Mouse (Mus musculus) cerebellum, postnatal 10 days (tissue): Measurements from ENCODE around the gene Krt9.
A peak's percentile ranks its signal among the peaks of the same experiment; 100 is the strongest.
"Not testable (repeated sequence)": the region's sequence is repeated elsewhere in the genome, so short reads cannot be mapped to it uniquely, and the experiment has no call there.

Experiments
- DNase-seq, 2 experiments: peaks; one replicate each; pipeline ENCODE4 v3.0.0; 2021; ENCODE audit warnings: mixed read lengths in 2 of 2

Gene Krt9

DNA sequence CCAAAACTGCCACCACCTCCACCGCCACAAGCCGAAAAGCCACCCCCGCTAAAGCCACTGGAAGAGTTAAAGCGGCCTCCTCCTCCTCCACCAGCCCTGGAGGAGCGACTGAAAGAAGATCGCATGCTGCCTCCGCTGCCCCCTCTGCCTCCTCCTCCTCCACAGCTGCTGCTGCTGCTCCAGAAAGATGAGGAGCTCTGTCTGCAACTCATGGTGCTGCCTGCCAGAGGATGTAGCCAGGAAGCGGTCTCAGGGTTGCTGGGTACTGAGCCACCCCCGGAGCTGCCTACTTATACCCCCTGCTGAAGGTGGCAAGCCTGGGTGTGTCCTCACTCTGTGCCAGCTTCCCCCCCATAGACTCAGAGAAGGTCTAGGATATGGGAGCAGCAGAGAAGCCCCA, at the start of gene Krt9:
Gene Krt9 (minus strand): TSS at position 255 of the 400 bp plus-strand sequence.
- DNase-seq = no peak

DNA sequence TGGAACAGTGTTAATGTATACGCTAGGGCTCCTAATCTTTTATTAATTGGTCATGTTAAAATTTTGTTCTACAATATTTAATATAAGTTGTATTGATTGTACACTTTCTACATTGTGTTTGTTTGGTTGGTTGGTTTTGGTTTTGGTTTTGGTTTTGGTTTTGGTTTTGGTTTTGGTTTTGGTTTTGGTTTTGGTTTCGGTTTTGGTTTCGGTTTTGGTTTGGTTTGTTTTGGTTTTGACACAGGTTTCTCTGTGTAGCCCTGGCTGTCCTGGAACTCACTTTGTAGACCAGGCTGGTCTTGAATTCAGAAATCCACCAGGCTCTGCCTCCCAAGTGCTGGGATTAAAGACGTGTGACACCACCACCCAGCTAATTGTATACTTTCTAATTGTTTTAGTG, 47.2 kb upstream of the Krt9 start:
- not testable (repeated sequence) for DNase-seq

DNA sequence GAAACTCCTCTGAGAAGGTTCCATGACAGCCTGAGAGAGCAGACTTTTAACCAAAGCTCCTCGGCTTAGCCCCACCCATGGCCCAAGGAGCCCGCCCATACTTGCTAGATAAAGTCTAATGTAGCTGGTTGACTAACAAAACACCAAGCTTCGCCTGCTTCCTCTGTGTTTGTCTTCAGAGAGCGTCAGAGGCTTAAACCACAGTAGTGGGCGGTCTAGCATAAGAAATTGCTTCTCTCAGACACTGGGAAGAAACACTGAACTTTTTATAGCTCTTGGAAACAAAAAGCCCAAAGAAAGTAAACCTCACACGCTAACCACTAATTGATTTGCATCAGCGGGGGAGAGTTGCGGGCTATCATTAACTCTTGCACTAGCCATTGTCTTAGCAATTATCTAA, 28.7 kb upstream of the Krt9 start:
- DNase-seq = no peak

DNA sequence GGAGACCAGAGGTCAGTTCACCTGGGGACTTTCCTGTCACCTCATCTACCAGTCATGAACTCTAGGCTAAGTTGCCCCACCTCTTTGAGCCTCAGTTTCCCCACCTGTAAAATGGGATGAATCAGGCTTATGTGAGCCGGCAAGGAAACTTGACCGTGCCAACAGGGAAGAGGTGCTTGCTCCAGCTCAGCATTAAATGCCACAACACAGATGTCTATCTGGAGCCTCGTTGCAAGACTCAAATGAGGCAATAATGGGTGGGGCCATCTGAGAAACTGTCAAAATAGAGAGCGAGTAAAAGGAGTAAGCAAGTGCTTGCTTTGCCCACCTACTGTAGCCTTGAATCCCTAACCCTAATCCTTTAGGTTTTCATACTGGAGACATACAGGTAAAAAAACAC, 26.3 kb upstream of the Krt9 start:
- DNase-seq = no peak

DNA sequence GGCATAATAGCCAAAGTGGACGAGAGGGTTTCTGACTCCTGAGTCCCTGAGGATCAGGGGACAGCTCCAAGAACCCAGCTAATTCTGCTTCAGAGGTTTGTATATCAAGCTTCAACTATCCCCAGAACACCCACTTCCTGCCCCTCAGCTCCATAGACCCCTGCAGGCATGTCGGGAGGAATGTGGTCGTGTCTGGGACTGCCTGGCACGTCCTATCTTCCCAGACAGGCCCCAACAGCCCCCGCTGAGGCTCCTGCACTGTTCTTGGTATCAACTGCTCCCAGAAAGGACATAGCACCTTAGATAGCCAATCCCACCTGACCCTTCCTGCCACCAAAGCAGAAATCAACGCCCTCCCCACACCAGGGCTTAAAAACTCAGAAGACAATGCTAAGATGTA, 15.5 kb upstream of the Krt9 start:
- DNase-seq = no peak

DNA sequence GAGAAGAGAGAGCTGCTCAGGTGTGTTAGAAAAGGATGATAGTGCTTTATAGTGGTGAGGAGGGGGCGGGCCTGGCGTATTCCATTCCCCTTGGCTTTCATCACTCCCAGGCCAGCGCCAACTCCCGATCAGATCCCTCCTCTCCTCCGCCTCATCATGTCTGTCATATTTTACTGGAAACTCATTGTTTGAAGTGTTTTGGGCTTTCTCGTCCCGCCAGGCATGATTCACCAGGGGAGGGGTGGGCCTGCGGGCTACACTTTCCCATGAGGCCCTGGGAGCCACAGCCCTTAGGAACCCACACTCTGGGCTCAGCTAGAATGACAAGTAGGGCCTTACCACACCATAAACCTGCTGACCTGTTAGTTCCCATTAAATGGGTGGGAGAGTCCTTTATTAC, 14.5 kb upstream of the Krt9 start, which contains the start of gene Krt14:
Gene Krt14 (minus strand): TSS at position 51 of the 400 bp plus-strand sequence.
- DNase-seq = no peak

DNA sequence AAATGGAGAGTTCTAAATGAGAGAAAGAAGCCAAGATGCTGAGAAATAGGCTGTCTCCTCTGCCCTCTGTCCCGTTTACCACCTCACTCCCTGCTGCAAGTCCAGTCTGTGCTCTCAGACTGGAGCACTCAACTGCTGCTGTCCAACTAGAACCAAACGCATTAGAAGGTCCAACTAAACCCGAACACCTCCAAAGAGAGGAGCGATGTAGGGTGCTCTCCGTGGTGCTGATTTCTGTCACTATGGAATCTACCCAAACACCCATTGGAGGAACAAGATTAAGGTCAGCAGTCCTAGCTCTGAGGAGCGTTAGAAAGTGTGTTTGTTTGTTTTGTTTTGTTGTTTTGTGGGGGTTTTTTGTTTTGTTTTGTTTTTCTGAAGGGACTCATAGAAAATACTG, 10.4 kb upstream of the Krt9 start:
- peak in 1 of 2 experiments; percentile 13 for DNase-seq

DNA sequence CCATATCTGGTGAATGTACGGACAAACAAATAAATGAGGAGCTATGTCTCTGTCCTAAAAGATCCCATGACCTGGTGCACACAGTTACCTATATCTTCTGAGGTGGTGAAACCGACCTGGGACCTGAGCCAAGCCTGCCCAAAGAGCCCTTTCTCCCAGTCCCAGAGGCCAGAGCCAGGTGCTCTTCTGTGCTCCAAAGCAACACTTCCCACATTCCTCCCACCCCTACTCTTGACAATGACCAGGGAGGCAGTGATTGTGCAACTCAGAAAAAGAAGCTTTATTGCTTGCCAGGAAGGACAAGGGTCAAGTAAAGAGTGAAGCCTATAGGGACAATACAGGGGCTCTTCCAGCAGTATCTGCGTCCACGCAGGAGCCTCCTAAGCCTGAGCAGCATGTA, 9.9 kb upstream of the Krt9 start:
- no peak for DNase-seq

DNA sequence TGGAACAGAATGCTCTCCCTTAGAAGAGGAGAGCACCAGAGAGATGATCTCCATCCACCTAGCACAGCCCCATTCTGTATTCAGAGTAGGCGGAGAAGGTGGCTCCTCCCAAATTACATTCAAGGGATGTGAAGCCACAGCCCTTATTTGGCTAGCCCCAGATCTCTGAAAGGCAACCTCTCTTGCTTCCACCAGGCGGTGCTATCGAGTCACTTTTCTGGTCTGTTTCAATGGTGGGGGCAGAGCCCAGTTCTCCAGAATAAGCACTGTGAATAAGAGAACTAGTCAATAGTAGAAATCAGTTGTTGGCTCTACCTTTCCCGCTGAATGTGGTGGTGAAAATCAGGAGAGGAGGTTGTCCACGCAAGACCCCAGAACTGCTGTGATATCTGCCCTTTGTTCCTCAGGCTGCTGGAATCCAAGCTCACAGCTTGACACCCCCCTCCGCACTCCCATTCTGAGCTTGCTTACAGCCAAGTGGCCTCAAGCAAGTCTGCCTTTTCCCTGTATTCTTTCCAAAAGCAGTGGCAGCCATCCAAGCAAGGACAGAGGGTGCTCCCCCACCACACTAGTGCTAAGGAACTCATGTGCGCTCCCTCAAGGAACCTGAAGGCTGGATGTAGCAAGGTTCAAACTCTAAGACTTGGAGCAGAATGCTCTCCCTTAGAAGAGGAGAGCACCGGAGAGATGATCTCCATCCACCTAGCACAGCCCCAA, 7.2 kb upstream of the Krt9 start:
- peak; percentile 66 to 74 for DNase-seq

DNA sequence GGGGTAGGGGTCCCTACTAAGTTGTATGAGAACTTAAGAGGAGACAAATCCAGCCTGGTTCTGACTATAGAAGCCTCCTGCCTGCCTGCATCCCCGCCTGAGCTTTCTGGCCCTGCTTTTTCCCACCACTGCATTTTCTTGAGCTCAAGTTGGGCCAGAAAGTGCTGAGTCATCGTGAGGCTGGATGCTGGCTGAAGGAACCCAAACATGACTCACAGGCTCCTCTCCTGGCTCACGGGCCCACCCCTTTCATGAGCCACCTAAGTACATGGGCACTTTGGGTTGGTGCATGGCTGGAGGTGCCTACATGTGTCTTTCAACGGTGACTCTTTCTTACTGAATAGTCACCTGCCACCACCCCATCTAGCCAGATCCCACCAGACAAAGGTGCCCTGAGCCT, 5.6 kb upstream of the Krt9 start:
- DNase-seq = no peak

DNA sequence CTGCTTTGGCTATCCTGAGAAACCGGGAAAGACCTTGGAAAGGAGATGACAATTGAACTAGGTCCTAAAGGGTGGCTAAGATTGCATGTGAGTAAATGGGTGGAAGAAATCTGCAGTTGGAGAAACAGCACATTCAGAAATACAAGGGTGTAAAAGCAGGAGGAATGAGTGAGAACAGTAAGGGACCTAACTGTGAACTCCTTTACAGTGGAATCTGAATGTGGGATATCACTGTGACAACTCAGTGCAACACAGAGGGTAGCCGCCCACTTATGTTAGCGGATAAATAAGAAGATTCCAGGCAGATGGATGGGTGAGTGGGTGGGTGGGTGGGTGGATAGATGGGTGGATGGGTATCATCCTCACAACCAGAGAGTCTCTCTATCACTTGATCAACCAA, 1.2 kb downstream of the Krt9 start:
- DNase-seq = no peak

DNA sequence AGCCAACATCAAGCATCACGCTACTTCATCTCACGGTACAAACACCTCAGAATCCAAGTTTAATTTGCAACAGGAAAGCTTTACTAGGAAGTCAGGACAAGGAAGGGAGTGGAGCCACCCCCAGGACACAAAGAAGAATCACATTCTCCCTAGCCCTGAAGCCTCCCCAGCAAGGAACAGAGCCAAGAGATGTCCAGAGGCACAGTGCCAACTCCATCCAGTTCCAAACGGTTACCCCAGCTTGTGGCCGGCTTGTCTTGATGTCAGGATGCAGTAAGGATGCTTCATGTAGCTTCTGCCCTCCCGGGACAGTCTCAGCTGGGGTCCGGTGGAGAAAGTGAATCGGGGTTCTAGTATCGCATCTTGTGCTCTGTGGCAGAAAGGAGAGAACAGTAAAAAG, 6.3 kb downstream of the Krt9 start:
- peak; percentile 58 to 60 for DNase-seq

DNA sequence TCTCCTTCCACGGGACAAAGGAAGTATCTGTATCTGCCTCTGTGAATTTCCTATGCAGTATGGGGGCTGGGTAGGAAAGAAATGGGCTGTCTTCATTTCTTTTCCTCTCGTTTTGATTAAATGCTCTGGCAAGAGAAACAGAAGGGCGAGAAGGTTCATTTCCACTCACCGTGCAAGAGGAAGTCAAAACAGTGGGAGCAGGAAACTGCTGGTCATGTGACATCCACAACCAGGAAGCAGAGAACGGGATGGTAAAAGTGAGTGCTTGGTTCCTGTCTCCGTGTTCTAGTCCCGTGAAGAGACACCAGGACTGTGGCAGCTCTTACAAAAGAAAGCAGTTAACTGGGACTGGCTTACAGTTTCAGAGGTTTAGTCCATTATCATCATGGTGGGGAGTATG, 11.3 kb downstream of the Krt9 start:
- no peak for DNase-seq

DNA sequence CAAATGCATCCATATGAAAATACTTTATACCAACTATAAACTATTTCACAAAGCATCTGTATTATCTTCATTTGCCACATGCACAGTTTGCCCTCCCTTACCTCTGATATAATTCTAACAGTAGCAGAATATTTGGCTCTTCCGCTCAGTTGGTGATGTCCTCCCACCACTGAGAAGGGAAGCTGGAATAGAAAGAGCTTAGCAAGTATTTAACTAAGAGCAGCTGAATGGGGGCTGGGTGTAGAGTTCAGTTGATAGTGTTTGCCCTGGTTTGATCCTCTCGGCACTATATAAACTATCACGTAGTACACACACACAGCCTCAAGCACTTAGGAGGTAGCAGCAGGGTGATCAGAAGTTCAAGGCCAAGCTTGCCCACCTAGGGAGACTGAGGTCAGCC, 13.8 kb downstream of the Krt9 start:
- no peak for DNase-seq

DNA sequence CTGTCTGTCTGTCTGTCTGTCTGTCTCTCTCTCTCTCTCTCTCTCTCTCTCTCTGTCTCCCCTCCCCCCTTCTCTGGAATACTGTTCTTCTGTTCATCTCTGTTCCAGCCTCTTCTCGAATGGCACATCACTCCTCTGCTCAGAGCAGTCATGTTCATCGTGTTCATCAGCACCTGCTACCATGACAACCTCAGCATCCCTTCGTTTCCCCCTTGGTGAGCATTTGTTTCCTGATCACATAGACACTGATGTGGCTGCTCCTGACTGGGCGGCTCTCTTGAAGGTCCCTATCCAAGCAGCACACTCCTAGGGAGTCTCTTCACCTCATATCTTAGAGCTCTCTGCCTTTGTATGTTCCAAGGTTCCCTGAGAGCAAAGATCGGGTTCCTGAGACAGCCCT, 14.7 kb downstream of the Krt9 start:
- no peak for DNase-seq

DNA sequence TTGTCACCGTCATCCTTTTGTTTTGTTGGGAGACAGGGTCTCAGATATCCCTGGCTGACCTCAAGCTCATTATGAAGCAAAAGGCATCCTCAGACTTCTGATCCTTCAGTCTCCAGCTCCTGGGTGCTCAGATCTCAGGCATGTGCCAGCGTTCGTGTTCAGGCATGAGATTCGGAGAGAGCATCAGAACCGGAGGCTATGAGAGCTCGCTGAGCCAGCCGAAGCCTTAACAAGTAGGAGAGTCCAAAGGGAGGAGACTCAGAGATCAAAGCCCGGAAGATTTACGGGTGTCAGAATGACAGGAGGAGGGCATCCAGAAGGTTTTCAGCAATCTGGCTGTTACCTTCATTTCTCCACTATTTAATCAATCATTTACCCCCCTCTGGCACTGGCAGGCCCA, 16.3 kb downstream of the Krt9 start:
- DNase-seq = no peak

DNA sequence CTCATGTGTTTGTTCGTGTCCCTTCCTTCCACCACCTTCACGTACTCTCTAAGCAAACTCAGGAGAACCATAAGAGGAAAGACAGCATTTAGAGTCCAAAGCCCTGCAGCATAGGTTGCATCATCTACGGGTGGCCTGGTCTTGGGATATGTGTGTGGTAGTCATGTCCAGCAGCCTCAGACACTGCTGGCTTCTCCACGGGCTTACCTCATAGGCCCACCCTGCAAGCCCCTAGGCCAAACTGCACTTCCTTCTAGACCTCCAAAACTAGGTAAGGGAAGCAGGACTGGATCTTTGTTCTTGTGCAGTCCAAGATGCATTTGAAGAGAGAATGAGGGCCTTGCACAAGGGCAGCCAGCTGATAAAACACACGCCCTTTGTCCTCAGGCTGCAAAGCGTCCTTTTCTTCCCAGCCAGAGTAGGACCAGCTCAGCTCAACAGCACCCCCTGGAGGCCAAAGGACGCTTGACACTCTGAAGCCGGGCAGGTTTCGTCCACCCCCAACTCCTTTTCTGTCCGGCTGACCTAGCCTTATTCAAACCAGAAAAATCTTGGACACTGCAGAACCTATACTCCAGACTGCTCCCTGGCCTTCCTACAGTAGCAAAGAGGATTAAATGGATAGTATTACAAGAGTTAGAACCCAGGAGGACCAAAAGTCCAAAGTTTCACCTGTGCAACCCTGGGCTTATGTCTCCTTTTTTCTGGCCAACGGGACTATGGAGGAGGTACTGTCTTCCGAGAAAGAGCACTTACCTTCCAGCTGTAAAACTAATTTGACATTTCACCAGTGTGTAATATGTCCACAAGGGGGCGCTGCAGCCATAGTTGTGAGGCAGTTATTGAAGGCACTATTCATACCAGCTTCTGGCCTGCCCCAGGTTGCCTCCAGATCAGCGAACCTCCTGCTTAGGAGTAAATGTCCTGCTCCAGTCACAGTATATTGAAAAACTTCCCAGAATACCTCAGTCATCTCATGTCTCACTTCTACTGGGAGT, 24.0 kb downstream of the Krt9 start:
- peak; percentile 89 to 93 for DNase-seq

DNA sequence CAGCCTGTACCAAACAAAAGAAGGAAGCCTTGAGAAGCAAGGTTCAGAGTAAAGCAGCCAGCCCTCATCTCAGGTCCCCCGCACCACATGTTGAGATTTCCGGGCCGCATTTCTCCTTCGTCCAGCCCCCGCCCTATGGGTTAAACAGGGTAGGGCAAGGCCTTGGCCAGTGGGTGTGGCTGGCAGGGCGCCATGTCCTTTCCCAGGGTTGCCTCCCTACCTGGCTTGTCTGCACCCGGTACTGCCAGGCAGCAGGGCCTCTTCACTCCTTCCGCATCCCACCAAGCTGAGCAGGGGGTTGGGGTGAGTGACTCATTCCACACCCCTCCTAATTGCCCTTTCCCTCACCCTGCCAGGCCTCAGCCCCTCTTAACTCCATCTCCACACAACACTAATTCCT, 25.0 kb downstream of the Krt9 start:
- peak; percentile 37 to 42 for DNase-seq

DNA sequence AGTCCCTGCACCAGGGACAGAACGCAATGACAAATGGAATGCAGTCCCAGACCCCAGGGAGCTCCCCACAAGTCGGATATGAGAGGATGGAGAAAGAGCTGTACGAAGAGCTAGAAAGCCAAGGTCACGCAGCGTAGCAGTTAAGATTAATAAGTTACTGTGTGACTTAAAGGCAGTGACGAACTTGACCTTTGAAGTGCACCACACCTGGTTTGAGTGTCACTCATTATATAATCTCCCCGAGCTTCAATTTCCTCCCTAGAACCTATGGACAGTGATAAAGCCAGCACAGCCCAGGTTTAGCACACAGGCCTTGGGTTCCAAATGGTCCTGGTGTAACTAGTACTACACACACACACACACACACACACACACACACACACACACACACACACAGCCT, 28.7 kb downstream of the Krt9 start:
- no peak for DNase-seq

DNA sequence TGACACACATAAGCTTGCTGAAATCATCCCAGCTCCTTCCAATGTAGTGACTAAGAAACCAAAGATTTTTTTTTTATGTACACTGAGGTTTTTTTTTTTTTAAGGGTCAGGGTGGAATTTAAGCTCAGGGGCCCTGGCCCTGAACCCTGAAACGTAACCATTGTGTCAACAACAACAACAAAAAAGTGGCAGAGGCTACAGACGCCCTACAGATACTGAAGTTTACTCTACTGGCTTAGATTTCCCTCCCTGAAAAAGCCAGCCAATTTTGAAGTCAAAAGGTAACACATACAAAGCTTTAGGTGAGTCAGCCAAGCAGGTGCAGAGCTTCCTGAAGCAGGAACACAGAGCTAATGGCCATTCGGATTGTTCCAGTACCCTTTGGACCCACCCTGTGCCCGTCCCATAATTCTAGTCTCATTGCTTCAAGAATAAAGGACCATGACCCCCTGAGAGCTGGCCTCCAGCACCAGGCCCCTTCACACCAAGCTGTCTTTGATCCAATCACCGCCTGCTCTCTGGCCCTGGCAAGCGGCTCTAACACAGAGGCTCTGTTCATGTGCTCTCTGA, 35.1 kb downstream of the Krt9 start:
- no peak for DNase-seq

DNA sequence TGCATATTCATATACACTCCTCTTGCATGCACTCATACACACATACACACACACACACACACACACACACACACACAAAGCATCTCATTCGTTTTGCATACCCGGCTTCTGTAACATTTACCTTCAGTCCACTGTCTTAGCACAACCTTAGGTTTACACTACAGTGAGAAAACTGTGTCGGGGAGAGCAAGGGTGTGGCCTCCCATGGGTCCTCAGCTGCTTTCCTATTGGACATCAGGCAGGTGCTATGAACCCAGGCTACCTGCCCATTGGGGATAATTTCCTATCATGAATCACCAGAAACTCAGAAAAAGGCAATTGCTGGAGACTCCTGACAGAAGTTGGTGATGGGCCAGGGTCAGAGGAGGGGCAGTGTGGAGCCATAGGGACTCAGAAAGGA, 35.7 kb downstream of the Krt9 start:
- no peak for DNase-seq

DNA sequence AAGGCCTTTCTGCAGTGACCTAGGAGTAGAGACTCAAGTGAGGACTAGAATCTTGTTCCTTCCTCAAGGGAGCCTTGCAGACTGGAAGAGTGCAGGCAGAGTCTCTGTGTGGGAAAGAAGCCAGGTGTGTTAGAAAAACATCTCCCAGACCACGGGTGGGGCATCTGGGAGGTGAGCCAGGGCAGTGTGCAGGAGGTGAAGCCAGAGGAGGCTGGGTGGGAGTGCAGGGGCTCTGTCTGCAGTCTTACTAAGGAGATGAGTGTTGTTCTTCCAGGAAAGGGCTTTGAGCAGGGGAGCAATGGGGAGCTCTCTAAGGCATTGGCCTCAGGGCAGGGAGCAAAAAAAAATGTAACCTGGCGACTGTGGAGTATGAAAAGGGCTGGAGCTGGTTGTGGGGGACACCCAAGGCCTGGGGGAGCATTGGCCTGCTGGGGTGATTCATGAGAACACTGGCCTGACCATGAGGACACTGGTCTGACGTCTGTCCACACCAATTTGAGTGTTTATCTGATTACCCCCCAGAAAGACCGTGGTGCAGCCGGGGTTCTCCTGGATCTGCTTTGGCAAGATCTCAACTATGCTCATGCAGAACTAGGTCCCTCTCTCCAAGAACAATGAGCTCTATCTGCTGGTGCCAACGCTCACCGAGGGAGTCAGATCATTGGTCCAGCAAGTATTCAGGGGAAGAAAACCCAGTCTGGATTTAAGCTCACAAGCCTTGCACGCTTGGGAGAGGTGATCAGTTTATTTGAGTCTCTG, 37.4 kb downstream of the Krt9 start:
- no peak for DNase-seq
